14 mouse cellular contexts compared by ENCODE assay signal in genomic region chr15:60309909-60310308, GRCm38 (mm10).
DNase-seq lines count a peak whose midpoint lies in the region; ATAC-seq lines count a peak whose summit lies in the region.
"Had no signal": no experiment of that assay in that cellular context is flagged by ENCODE, and none has a peak within 500 bp of the region (broad histone marks: within the 10 kb centered on the region; RNA-seq: fewer than 3 reads in every experiment).

No protein-coding gene starts in this region.

- peak; percentile 55; the same call in 1 of the 2 replicates for ATAC-seq in hindbrain, embryonic 14.5 days (ENCODE audit: low FRiP score)
- ATAC-seq in hindbrain, embryonic 12.5 days (ENCODE audit: low FRiP score), result no peak
- ATAC-seq: inflammation-experienced regulatory T-cells, adult 6 months; Patski had no signal

- no peaks in the 10 kb centered on the region for H3K4me1 ChIP-seq in hindbrain, embryonic 14.5 days (replicated peaks; ENCODE audit: control insufficient read depth, insufficient read depth, low read length)
- H3K4me1 ChIP-seq in hindbrain, embryonic 12.5 days, result no peaks in the 10 kb centered on the region
- H3K4me1 ChIP-seq: heart, embryonic 10.5 days had no signal

- no peak overlapping the region for H3K4me2 ChIP-seq in hindbrain, embryonic 14.5 days (replicated peaks)
- no peak overlapping the region for H3K4me2 ChIP-seq in hindbrain, embryonic 12.5 days (replicated peaks)
- H3K4me2 ChIP-seq: lung, embryonic 14.5 days; midbrain, embryonic 11.5 days had no signal

- no peaks in the 10 kb centered on the region for H3K36me3 ChIP-seq in hindbrain, embryonic 14.5 days (replicated peaks; ENCODE audit: control insufficient read depth, insufficient read depth)
- no peaks in the 10 kb centered on the region for H3K36me3 ChIP-seq in hindbrain, embryonic 12.5 days
- H3K36me3 ChIP-seq: heart, embryonic 10.5 days had no signal

- no peaks in the 10 kb centered on the region for H3K9me3 ChIP-seq in hindbrain, embryonic 14.5 days (ENCODE audit: control insufficient read depth, low read length)
- H3K9me3 ChIP-seq in hindbrain, embryonic 12.5 days (replicated peaks), result no peaks in the 10 kb centered on the region
- H3K9me3 ChIP-seq: heart, embryonic 10.5 days had no signal

- 69% methylated on average over 3 of the region's 3 CpGs for whole genome bisulfite sequencing in hindbrain, embryonic 14.5 days
- 80% methylated on average over 3 of the region's 3 CpGs for WGBS in hindbrain, embryonic 12.5 days

- no peak overlapping the region for H3K27ac ChIP-seq in hindbrain, embryonic 14.5 days
- no peak overlapping the region for H3K27ac ChIP-seq in hindbrain, embryonic 12.5 days
- H3K27ac ChIP-seq: heart, embryonic 10.5 days had no signal

- no peaks in the 10 kb centered on the region for H3K27me3 ChIP-seq in hindbrain, embryonic 14.5 days (ENCODE audit: control insufficient read depth, insufficient read depth, low read length)
- no peaks in the 10 kb centered on the region for H3K27me3 ChIP-seq in hindbrain, embryonic 12.5 days
- H3K27me3 ChIP-seq: Patski had no signal

- no peak overlapping the region for H3K4me3 ChIP-seq in hindbrain, embryonic 14.5 days (replicated peaks; ENCODE audit: low read length)
- H3K4me3 ChIP-seq in hindbrain, embryonic 12.5 days, result no peak overlapping the region
- H3K4me3 ChIP-seq: heart, embryonic 10.5 days had no signal

- no peak overlapping the region for H3K9ac ChIP-seq in hindbrain, embryonic 14.5 days
- H3K9ac ChIP-seq in hindbrain, embryonic 12.5 days, result no peak overlapping the region
- H3K9ac ChIP-seq: lung, embryonic 14.5 days had no signal

- DNase-seq in hindbrain, embryonic 14.5 days (ENCODE audit: low spot score), result no peak
- peak; percentile 9 to 22 for DNase-seq in frontal cortex, postnatal 25 days (ENCODE audit: low spot score in 2 of 2)
- peak; percentile 36 for DNase-seq in left cerebral cortex, adult 11 months (ENCODE audit: low spot score)
- peak; percentile 36 to 64 for DNase-seq in right cerebral cortex, postnatal 36 days (ENCODE audit: low spot score in 2 of 2)
- no peak for DNase-seq in thymus, postnatal 36 days
- DNase-seq in adrenal gland, postnatal 4 days (ENCODE audit: low spot score in 2 of 2), result no peak
- no peak for DNase-seq in thymus, postnatal 10 days (ENCODE audit: low spot score in 2 of 2)
- DNase-seq: thymus, postnatal 25 days had no signal

Comparison
In these comparisons a context has a peak if more than half of its experiments do, and no peak if none do; other contexts are left out.
1. DNase-seq: peak in frontal cortex, postnatal 25 days (2 of 2), left cerebral cortex, adult 11 months (single experiment) and right cerebral cortex, postnatal 36 days (2 of 2); none in hindbrain, embryonic 14.5 days (single experiment), thymus, postnatal 36 days (0 of 2), adrenal gland, postnatal 4 days (0 of 2) and thymus, postnatal 10 days (0 of 2).